Mouse (Mus musculus): ENCODE measurements around the gene Flt1.

Gene Flt1

GRCm38 (mm10) chr5:147724945-147725830, 623 bp downstream of the Flt1 start:
- peak in 1 of 2 experiments; percentile 17 for DNase-seq (ENCODE audit: low spot score in 2 of 2)

DNA sequence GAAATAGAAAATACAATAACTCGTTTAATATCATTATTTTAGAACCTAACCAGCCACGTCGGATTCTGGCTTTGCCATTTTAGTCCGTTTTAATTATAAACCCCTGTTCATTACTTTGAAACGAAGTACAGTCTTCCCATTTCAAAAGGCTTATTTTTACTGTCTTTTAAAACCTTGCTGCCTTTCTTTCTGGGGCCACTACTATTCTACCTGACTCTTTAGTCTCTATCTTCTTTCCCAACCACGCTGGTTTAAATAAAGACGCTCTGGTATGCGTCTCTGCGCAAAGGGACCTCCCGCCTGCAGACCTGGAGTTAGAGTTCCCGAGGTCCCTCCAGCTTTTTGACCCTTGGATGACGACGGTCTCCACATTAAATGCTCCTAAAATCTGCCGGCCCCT, 1.4 kb downstream of the Flt1 start:
- DNase-seq (ENCODE audit: low spot score in 2 of 2), result no peak

GRCm38 (mm10) chr5:147723811-147724210, 2.0 kb downstream of the Flt1 start:
- peak in 1 of 2 experiments; percentile 6 for DNase-seq (ENCODE audit: low spot score in 2 of 2)

GRCm38 (mm10) chr5:147721438-147721837, 4.4 kb downstream of the Flt1 start:
- no peak for DNase-seq (ENCODE audit: low spot score in 2 of 2)

DNA sequence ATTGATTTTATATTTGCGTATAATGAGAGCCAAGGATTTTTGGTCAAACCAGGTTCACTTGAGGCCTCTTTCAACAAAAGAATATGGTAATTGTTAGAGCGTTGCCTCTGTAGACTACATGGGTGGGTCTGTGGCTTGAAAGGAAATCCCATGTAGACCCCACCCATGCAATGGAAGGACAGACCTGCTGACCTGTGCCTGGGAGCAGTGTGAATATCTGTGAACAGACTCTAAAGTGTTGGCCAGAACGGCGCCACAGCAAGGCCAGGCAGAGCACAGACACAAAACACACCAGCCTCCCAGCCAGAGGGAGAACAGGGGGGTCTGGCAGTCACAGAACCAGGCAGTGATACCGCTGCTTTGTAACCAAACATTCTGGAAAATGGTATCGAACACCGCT, 7.5 kb downstream of the Flt1 start:
- no peak for DNase-seq (ENCODE audit: low spot score in 2 of 2)

GRCm38 (mm10) chr5:147716697-147717217, 9.1 kb downstream of the Flt1 start:
- no peak for DNase-seq (ENCODE audit: low spot score in 2 of 2)

DNA sequence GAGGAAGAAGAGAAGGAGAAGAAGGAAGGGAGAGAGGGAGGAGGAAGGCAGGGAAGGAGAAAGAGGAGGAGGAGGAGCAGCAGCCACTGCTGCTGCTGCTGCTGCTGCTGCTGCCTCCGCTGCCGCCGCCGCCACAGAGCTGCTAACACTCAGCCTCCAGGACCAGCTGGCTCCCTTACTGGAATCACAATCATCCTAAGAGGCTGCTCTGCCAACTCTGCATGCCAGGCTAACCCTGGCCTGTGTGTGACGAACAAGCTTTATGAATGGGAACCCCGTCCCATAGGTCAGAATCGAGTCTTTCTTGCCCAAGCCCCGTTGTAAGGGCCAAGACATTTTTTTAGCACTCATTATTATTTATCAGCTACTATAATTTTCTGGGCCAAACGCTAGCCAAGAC, 9.5 kb downstream of the Flt1 start:
- peak in 1 of 2 experiments; percentile 7 for DNase-seq (ENCODE audit: low spot score in 2 of 2)

GRCm38 (mm10) chr5:147715391-147715790, 10.4 kb downstream of the Flt1 start:
- no peak for DNase-seq (ENCODE audit: low spot score in 2 of 2)

DNA sequence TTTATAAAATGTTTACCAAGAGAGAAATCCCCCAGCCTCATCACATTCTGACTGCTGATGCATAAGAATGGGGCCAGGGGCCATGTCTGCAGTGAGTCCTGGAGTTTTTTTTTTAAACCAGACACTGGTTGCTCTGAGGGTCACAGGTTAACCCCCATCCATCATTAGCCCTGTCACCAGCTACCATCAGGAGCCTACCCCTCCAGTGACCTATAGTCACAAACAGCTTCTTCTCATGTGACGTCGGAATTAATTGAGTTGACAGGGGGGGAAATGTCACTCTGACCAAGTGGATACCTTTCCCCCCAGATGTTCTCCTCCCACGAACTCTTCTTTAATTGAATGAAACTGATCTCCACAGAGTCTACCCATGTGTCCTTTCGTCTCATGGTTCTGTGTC, 17.3 kb downstream of the Flt1 start:
- no peak for DNase-seq (ENCODE audit: low spot score in 2 of 2)

GRCm38 (mm10) chr5:147707479-147707878, 18.3 kb downstream of the Flt1 start:
- peak; percentile 16 to 35 for DNase-seq (ENCODE audit: low spot score in 2 of 2)

- no peak for DNase-seq (ENCODE audit: low spot score in 2 of 2)
These were observed 20.9 kb downstream of the Flt1 start for GRCm38 (mm10) chr5:147704890-147705289.

DNA sequence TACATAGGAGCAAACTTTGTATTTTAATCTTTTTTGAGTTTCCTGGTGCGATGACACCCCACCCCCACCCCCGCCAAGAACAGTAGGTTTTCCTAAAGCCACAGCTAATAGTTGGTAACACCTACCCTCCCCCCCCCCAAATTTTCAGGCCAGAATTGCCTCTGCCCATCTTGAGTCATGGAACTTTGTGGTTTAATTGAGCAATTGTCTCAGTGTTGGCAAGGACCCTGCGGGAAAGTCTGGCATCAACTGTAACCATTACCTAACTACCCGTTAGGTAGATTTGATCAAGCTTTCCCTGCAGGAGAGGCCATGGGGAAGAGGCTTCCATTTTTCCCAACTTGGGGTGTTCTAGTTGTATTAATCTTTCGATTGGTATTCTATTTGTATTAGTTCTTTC, 23.4 kb downstream of the Flt1 start:
- DNase-seq (ENCODE audit: low spot score in 2 of 2), result no peak

- no peak for DNase-seq (ENCODE audit: low spot score in 2 of 2)
These were observed 24.8 kb downstream of the Flt1 start for GRCm38 (mm10) chr5:147701024-147701423.

DNA sequence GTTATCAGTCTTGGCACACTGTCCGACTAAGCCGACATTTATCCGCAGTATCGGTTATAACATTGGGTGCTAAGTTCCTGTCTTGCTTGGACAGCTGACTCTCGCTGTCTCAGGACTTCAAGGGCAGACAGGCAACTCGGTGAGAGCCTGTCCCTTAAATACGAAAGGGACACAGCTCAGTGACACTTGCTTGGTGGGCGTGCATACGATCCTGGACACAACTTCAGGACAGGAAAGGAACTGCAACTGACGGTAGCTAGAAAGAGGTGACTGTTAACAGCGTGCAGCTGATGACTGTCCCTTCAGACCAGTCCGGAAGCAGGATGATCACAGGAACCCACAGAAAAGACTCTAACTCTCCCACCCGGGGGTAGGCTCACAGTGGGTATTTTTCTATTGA, 27.8 kb downstream of the Flt1 start:
- no peak for DNase-seq (ENCODE audit: low spot score in 2 of 2)

DNA sequence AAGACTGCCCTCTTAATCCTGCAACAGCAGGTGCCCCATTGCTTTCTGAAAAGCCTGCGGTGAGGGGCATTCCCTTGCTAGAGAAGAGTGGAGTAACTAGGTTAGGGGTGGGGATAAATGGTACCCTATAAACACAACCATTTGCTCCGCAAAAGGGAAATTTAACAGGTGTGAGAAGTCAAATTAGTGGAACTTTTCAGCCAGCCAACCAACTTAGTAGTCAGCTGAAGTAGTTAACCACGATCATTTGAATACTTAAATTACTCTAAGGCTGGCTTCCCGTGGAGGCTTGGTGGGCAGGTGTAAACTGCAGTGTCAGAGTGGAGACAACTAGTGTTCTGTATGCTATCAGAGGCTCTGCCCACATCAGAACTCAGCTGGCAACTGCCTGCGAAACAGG, 28.6 kb downstream of the Flt1 start:
- DNase-seq (ENCODE audit: low spot score in 2 of 2), result no peak

DNA sequence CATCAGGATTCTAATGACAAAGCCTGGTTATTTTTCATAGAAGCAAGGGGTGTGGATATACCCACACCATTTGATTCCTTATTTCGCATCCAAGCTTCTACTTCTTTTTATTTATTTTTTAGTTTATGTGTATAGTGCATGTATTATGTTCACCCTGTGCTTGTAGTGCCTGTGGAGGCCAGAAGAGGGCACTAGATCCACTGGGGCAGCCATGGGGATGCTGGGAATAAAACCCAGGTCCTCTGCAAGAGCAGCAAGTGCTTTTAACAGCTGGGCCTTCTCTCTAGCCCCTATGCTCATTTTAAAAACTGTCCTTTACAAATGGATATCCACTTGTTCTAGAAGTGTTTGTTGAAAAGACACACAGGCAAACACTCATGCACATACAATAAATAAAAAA, 33.2 kb downstream of the Flt1 start:
- no peak for DNase-seq (ENCODE audit: low spot score in 2 of 2)

GRCm38 (mm10) chr5:147683707-147684323, 42.0 kb downstream of the Flt1 start:
- no peak for DNase-seq (ENCODE audit: low spot score in 2 of 2)

DNA sequence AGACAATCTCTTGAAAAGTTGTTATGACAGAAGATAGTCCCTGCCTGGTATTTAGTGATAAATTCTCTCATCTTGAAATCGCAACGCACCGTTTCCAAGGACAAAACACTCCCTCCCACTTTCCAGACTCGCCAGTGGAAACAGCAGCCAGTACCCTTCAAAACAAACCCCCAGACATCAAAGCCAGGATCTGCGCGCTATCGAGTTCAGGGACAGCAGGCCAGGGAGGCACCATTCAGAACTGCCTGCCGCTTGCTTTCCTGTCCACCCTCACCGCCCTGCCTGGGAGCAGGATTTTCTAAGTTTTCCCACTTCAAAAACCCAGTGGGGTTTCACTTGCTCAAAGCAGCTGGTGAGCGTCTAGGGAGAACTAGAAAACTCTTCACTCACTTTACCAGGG, 44.6 kb downstream of the Flt1 start:
- DNase-seq (ENCODE audit: low spot score in 2 of 2), result no peak

DNA sequence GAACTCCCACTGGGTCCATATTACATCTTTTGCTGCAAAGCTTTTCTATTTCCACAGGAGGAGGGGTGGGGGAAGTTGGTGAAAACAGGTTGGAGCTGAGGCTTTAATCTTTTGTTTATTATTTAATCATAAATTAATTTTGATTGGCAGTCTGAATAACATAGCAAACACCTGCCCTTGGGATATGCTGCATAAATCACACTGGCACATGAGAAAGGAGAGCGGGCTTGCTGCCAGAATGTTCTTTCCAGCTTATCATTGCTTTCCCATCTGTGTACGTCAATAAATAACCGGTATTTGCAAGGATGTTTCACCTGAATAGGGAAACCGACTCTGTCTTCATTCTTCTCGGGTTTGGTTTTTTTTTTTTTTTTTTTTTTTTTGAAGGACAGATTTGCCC, 45.1 kb downstream of the Flt1 start:
- no peak for DNase-seq (ENCODE audit: low spot score in 2 of 2)

- no peak for DNase-seq (ENCODE audit: low spot score in 2 of 2)
These were observed 46.5 kb downstream of the Flt1 start for GRCm38 (mm10) chr5:147679316-147679715.

GRCm38 (mm10) chr5:147675791-147676190, 50.0 kb downstream of the Flt1 start:
- DNase-seq (ENCODE audit: low spot score in 2 of 2), result no peak

- peak; percentile 48 to 50 for DNase-seq (ENCODE audit: low spot score in 2 of 2)
These were observed 53.9 kb downstream of the Flt1 start for GRCm38 (mm10) chr5:147671765-147672424.

Measured in right cerebral cortex, adult 2 months (tissue).